Mouse (Mus musculus): ENCODE measurements around the gene Ret.

Ret gene

GRCm38 (mm10) chr6:118197440-118197975 is at the start of gene Ret:
Gene Ret, minus strand, starts transcription at chr6:118197718.
- DNase-seq (ENCODE audit: low read depth), result no peak

- DNase-seq (ENCODE audit: low read depth), result no peak
Measured at GRCm38 (mm10) chr6:118247161-118247560, 49.6 kb upstream of the Ret start.

- no peak for DNase-seq (ENCODE audit: low read depth)
Measured at GRCm38 (mm10) chr6:118244106-118244505, 46.6 kb upstream of the Ret start.

- no peak for DNase-seq (ENCODE audit: low read depth)
Measured at GRCm38 (mm10) chr6:118242941-118243340, 45.4 kb upstream of the Ret start.

- DNase-seq (ENCODE audit: low read depth), result no peak
Measured at GRCm38 (mm10) chr6:118226072-118226471, 28.6 kb upstream of the Ret start.

GRCm38 (mm10) chr6:118222471-118222870 is 25.0 kb upstream of the Ret start:
- DNase-seq (ENCODE audit: low read depth), result no peak

GRCm38 (mm10) chr6:118215676-118216075 is 18.2 kb upstream of the Ret start:
- DNase-seq (ENCODE audit: low read depth), result no peak

GRCm38 (mm10) chr6:118208326-118208725 is 10.8 kb upstream of the Ret start:
- no peak for DNase-seq (ENCODE audit: low read depth)

GRCm38 (mm10) chr6:118206386-118206785 is 8.9 kb upstream of the Ret start:
- DNase-seq (ENCODE audit: low read depth), result no peak

- DNase-seq (ENCODE audit: low read depth), result no peak
Measured at GRCm38 (mm10) chr6:118205176-118205890, 7.8 kb upstream of the Ret start.

GRCm38 (mm10) chr6:118204112-118204511 is 6.6 kb upstream of the Ret start:
- no peak for DNase-seq (ENCODE audit: low read depth)

- DNase-seq (ENCODE audit: low read depth), result no peak
Measured at GRCm38 (mm10) chr6:118196751-118197439, 623 bp downstream of the Ret start.

- DNase-seq (ENCODE audit: low read depth), result no peak
Measured at GRCm38 (mm10) chr6:118195108-118195507, 2.4 kb downstream of the Ret start.

GRCm38 (mm10) chr6:118192882-118193281 is 4.6 kb downstream of the Ret start:
- no peak for DNase-seq (ENCODE audit: low read depth)

- no peak for DNase-seq (ENCODE audit: low read depth)
Measured at GRCm38 (mm10) chr6:118192199-118192598, 5.3 kb downstream of the Ret start.

- DNase-seq (ENCODE audit: low read depth), result no peak
Measured at GRCm38 (mm10) chr6:118189764-118190163, 7.8 kb downstream of the Ret start.

- DNase-seq (ENCODE audit: low read depth), result no peak
Measured at GRCm38 (mm10) chr6:118188599-118188998, 8.9 kb downstream of the Ret start.

GRCm38 (mm10) chr6:118187285-118187641 is 10.3 kb downstream of the Ret start:
- no peak for DNase-seq (ENCODE audit: low read depth)

- no peak for DNase-seq (ENCODE audit: low read depth)
Measured at GRCm38 (mm10) chr6:118186620-118187284, 10.8 kb downstream of the Ret start.

- DNase-seq (ENCODE audit: low read depth), result no peak
Measured at GRCm38 (mm10) chr6:118184126-118184525, 13.4 kb downstream of the Ret start.

GRCm38 (mm10) chr6:118180085-118180423 is 17.5 kb downstream of the Ret start:
- DNase-seq (ENCODE audit: low read depth), result no peak

GRCm38 (mm10) chr6:118179316-118180084 is 18.0 kb downstream of the Ret start:
- DNase-seq (ENCODE audit: low read depth), result peak; percentile 80

Measured in naive thymus-derived CD4-positive, alpha-beta T cell, adult 2 months (primary cell).